Mouse (Mus musculus): ENCODE data around the gene Hs3st1.

The Hs3st1 gene

GRCm38 (mm10) chr5:39643260-39643923 lies 111.9 kb downstream of the Hs3st1 start:
- no peak for DNase-seq

- no peak for DNase-seq
Measured at GRCm38 (mm10) chr5:39642222-39642770, 113.0 kb downstream of the Hs3st1 start.

- DNase-seq, result peak; percentile 85
Measured at GRCm38 (mm10) chr5:39639438-39640177, 115.7 kb downstream of the Hs3st1 start.

- DNase-seq, result no peak
Measured at GRCm38 (mm10) chr5:39638926-39639325, 116.3 kb downstream of the Hs3st1 start.

GRCm38 (mm10) chr5:39637874-39638273 lies 117.4 kb downstream of the Hs3st1 start:
- DNase-seq, result no peak

- DNase-seq, result no peak
Measured at GRCm38 (mm10) chr5:39636090-39636489, 119.2 kb downstream of the Hs3st1 start.

- no peak for DNase-seq
Measured at GRCm38 (mm10) chr5:39634300-39635047, 120.8 kb downstream of the Hs3st1 start.

GRCm38 (mm10) chr5:39633206-39633605 lies 122.1 kb downstream of the Hs3st1 start:
- no peak for DNase-seq

- DNase-seq, result no peak
Measured at GRCm38 (mm10) chr5:39630841-39631240, 124.4 kb downstream of the Hs3st1 start.

- DNase-seq, result no peak
Measured at GRCm38 (mm10) chr5:39625037-39625473, 130.2 kb downstream of the Hs3st1 start.

GRCm38 (mm10) chr5:39624218-39624590 lies 131.1 kb downstream of the Hs3st1 start:
- no peak for DNase-seq

GRCm38 (mm10) chr5:39623304-39624217 lies 131.7 kb downstream of the Hs3st1 start:
- no peak for DNase-seq

- DNase-seq, result no peak
Measured at GRCm38 (mm10) chr5:39620206-39620866, 134.9 kb downstream of the Hs3st1 start.

- no peak for DNase-seq
Measured at GRCm38 (mm10) chr5:39617354-39617977, 137.8 kb downstream of the Hs3st1 start.

GRCm38 (mm10) chr5:39615202-39615601 lies 140.1 kb downstream of the Hs3st1 start:
- no peak for DNase-seq

GRCm38 (mm10) chr5:39613534-39613933 lies 141.7 kb downstream of the Hs3st1 start:
- DNase-seq, result no peak

GRCm38 (mm10) chr5:39612240-39612639 lies 143.0 kb downstream of the Hs3st1 start:
- no peak for DNase-seq

- no peak for DNase-seq
Measured at GRCm38 (mm10) chr5:39608260-39608659, 147.0 kb downstream of the Hs3st1 start.

- DNase-seq, result no peak
Measured at GRCm38 (mm10) chr5:39594737-39595136, 160.5 kb downstream of the Hs3st1 start.

Measured in right cerebral cortex, postnatal 4 days (tissue).